28 mouse cellular contexts compared by ENCODE assay signal in the genomic region with DNA sequence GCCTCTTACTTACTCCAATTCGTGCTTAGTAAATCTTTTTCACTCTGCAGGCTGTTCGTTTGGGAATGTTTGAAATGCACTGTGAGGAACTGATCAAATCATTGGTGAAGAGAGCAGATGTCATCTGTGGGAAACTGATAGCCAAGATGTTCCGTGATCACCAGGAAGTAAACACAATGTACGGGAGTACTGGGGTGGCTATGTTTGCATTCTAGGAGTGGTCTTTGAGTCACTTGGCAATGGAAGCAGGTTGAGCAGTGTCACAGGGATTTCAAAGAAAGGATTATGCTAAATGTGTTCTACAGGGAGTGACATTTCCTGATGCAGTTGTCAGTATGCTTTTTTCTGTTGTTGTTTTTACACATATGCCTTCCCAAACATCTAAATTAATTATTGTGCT.
DNase-seq lines count a peak whose midpoint lies in the region; ATAC-seq and TF ChIP-seq lines count a peak whose summit lies in the region.
"Had no signal": no experiment of that assay in that cellular context is flagged by ENCODE, and none has a peak within 500 bp of the region (broad histone marks: within the 10 kb centered on the region; RNA-seq: fewer than 3 reads in every experiment).

No protein-coding gene starts in this region.

- H3K4me2 ChIP-seq in intestine, embryonic 16.5 days (ENCODE audit: low read depth, low read length) = no peak overlapping the region
- no peak overlapping the region for H3K4me2 ChIP-seq in midbrain, embryonic 15.5 days
- H3K4me2 ChIP-seq: embryonic facial prominence, embryonic 13.5 days; embryonic facial prominence, embryonic 15.5 days; forebrain, embryonic 12.5 days had no signal

- WGBS in intestine, embryonic 16.5 days = 57% methylated on average over 4 of the region's 4 CpGs
- WGBS in large intestine, adult 2 months = 22% methylated on average over 4 of the region's 4 CpGs
- 71% methylated on average over 4 of the region's 4 CpGs for WGBS in midbrain, embryonic 15.5 days

- no peak for TF ChIP-seq CTCF in layer of hippocampus, adult 2 months (conservative IDR thresholded peaks at IDR 0.05)

- ATAC-seq in intestine, embryonic 16.5 days = peak; percentile 75
- no peak for ATAC-seq in midbrain, embryonic 15.5 days (replicated peaks)
- ATAC-seq: CD4-positive, CD25-positive, alpha-beta regulatory T cell, adult 4 months; forebrain, embryonic 14.5 days; forebrain, embryonic 16.5 days; Patski had no signal

- no peak overlapping the region for H3K4me3 ChIP-seq in intestine, embryonic 16.5 days (ENCODE audit: low read length)
- no peak overlapping the region for H3K4me3 ChIP-seq in midbrain, embryonic 15.5 days
- no peak overlapping the region for H3K4me3 ChIP-seq in layer of hippocampus, adult 2 months
- H3K4me3 ChIP-seq: embryonic facial prominence, embryonic 13.5 days; embryonic facial prominence, embryonic 15.5 days; erythroblast, embryonic 14.5 days; forebrain, embryonic 10.5 days; forebrain, embryonic 12.5 days had no signal

- H3K4me1 ChIP-seq in intestine, embryonic 16.5 days (ENCODE audit: control insufficient read depth, insufficient read depth, low read length) = no peaks in the 10 kb centered on the region
- no peaks in the 10 kb centered on the region for H3K4me1 ChIP-seq in midbrain, embryonic 15.5 days
- H3K4me1 ChIP-seq: embryonic facial prominence, embryonic 13.5 days; embryonic facial prominence, embryonic 15.5 days; forebrain, embryonic 10.5 days; forebrain, embryonic 12.5 days had no signal

- peak; percentile 6 for DNase-seq in R1 (ENCODE audit: low read depth, low spot score)
- DNase-seq in large intestine, adult 2 months (ENCODE audit: low read depth, low spot score) = peak; percentile 50
- DNase-seq in gastrocnemius, postnatal 10 days = no peak
- DNase-seq in layer of hippocampus, adult 2 months (ENCODE audit: low spot score in 2 of 2) = no peak
- DNase-seq: adrenal gland, adult 2 months; adrenal gland, postnatal 10 days; adrenal gland, postnatal 25 days; B cell, adult 2 months; cerebellum, adult 11 months; cerebellum, adult 18-20 months; cerebellum, adult 8-10 months; cerebellum, adult 9-11 months; cerebellum, postnatal 14 days; cerebellum, postnatal 36 days; embryo, embryonic 11 days had no signal

- H3K27me3 ChIP-seq in intestine, embryonic 16.5 days (replicated peaks; ENCODE audit: control insufficient read depth, insufficient read depth, low read length) = no peaks in the 10 kb centered on the region
- no peaks in the 10 kb centered on the region for H3K27me3 ChIP-seq in midbrain, embryonic 15.5 days (replicated peaks)
- H3K27me3 ChIP-seq: CH12.LX; embryonic facial prominence, embryonic 13.5 days; embryonic facial prominence, embryonic 15.5 days; forebrain, embryonic 12.5 days; Patski had no signal

- no peaks in the 10 kb centered on the region for H3K36me3 ChIP-seq in intestine, embryonic 16.5 days (ENCODE audit: control insufficient read depth, insufficient read depth, low read length)
- no peaks in the 10 kb centered on the region for H3K36me3 ChIP-seq in midbrain, embryonic 15.5 days (replicated peaks)
- H3K36me3 ChIP-seq: embryonic facial prominence, embryonic 13.5 days; embryonic facial prominence, embryonic 15.5 days; forebrain, embryonic 10.5 days; forebrain, embryonic 12.5 days; G1E had no signal

- H3K27ac ChIP-seq in intestine, embryonic 16.5 days (ENCODE audit: low read length) = no peak overlapping the region
- H3K27ac ChIP-seq in midbrain, embryonic 15.5 days = no peak overlapping the region
- no peak overlapping the region for H3K27ac ChIP-seq in layer of hippocampus, adult 2 months
- H3K27ac ChIP-seq: embryonic facial prominence, embryonic 13.5 days; embryonic facial prominence, embryonic 15.5 days; forebrain, embryonic 10.5 days; forebrain, embryonic 12.5 days had no signal

- no peaks in the 10 kb centered on the region for H3K9me3 ChIP-seq in intestine, embryonic 16.5 days (ENCODE audit: control insufficient read depth, low read length)
- H3K9me3 ChIP-seq in midbrain, embryonic 15.5 days = no peaks in the 10 kb centered on the region
- H3K9me3 ChIP-seq: embryonic facial prominence, embryonic 13.5 days; embryonic facial prominence, embryonic 15.5 days; forebrain, embryonic 10.5 days; forebrain, embryonic 12.5 days; G1E had no signal

- no peak overlapping the region for H3K9ac ChIP-seq in intestine, embryonic 16.5 days (ENCODE audit: low read depth, low read length)
- H3K9ac ChIP-seq in midbrain, embryonic 15.5 days = no peak overlapping the region
- H3K9ac ChIP-seq: embryonic facial prominence, embryonic 13.5 days; embryonic facial prominence, embryonic 15.5 days; forebrain, embryonic 12.5 days had no signal

Comparison
In these comparisons a context has a peak if more than half of its experiments do, and no peak if none do; other contexts are left out.
1. DNase-seq: peak in R1 (single experiment) and large intestine, adult 2 months (single experiment); none in gastrocnemius, postnatal 10 days (single experiment) and layer of hippocampus, adult 2 months (0 of 2).